12 mouse cellular contexts compared by ENCODE assay signal in genomic region chr19:6829069-6829468, GRCm38 (mm10). TPM values are rescaled to one million over a fixed set of nuclear protein-coding genes. Genes with fewer than 3 reads are reported as not detected.
A peak's percentile ranks its signal among the peaks of the same experiment; 100 is the strongest.
DNase-seq lines count a peak whose midpoint lies in the region; ATAC-seq and TF ChIP-seq lines count a peak whose summit lies in the region.
"Had no signal": no experiment of that assay in that cellular context is flagged by ENCODE, and none has a peak within 500 bp of the region (broad histone marks: within the 10 kb centered on the region; RNA-seq: fewer than 3 reads in every experiment).

No protein-coding gene starts in this region.

- peak overlapping the region; percentile 53 for H3K4me2 ChIP-seq in hindbrain, embryonic 16.5 days (ENCODE audit: low read length)

- no peak for DNase-seq in left cerebral cortex, adult 2 months (ENCODE audit: extremely low spot score in 1 of 2, low spot score in 2 of 2)
- DNase-seq in left cerebral cortex, postnatal 14 days (ENCODE audit: low spot score in 2 of 2), result no peak
- DNase-seq in R1 (ENCODE audit: low read depth, low spot score), result peak; percentile 52
- peak; percentile 51 for DNase-seq in splenic B cell, adult 2 months (ENCODE audit: low read depth, low spot score)
- no peak for DNase-seq in adrenal gland, postnatal 14 days
- no peak for DNase-seq in gastrocnemius, adult 18-20 months (ENCODE audit: low spot score)
- DNase-seq: adrenal gland, postnatal 25 days; cerebellum, adult 2 months; kidney, adult 18-20 months had no signal

- H3K9me3 ChIP-seq in hindbrain, embryonic 16.5 days (ENCODE audit: control insufficient read depth, low read length), result no peaks in the 10 kb centered on the region
- H3K9me3 ChIP-seq: embryonic facial prominence, embryonic 12.5 days had no signal

- peak; percentile 46 for TF ChIP-seq CTCF in left cerebral cortex, adult 2 months (IDR thresholded peaks at IDR 0.05)

- H3K4me3 ChIP-seq in left cerebral cortex, adult 2 months, result no peak overlapping the region
- H3K4me3 ChIP-seq in hindbrain, embryonic 16.5 days (ENCODE audit: low read length), result peak overlapping the region; percentile 43; the same call in 1 of the 2 replicates

- H3K9ac ChIP-seq in hindbrain, embryonic 16.5 days (ENCODE audit: low read depth, low read length), result no peak overlapping the region
- H3K9ac ChIP-seq: embryonic facial prominence, embryonic 12.5 days; limb, embryonic 13.5 days had no signal

- H3K36me3 ChIP-seq in hindbrain, embryonic 16.5 days (ENCODE audit: control insufficient read depth, insufficient read depth, low read length), result 0 out of 2 replicates have a peak, but pooled peaks cover 3% of the 10 kb centered on the region
- peaks cover 19% of the 10 kb centered on the region for H3K36me3 ChIP-seq in splenic B cell, adult 2 months (ENCODE audit: control insufficient read depth, insufficient read depth, low read length, poor library complexity, severe bottlenecking)
- H3K36me3 ChIP-seq: embryonic facial prominence, embryonic 12.5 days had no signal

- intact Hi-C loops in left cerebral cortex, adult 2 months (cut with DNase I), result no loop called here
- intact Hi-C loops in left cerebral cortex, postnatal 14 days (cut with DNase I), result no loop called here

- ATAC-seq in hindbrain, embryonic 16.5 days, result no peak

- H3K27me3 ChIP-seq in hindbrain, embryonic 16.5 days (replicated peaks; ENCODE audit: control insufficient read depth, insufficient read depth, low read length), result peaks cover 26% of the 10 kb centered on the region
- H3K27me3 ChIP-seq in splenic B cell, adult 2 months (ENCODE audit: control insufficient read depth, insufficient read depth, low read length, poor library complexity, severe bottlenecking), result no peaks in the 10 kb centered on the region

- 15% methylated on average over 3 of the region's 3 CpGs for WGBS in hindbrain, embryonic 16.5 days

- H3K4me1 ChIP-seq in hindbrain, embryonic 16.5 days (ENCODE audit: control insufficient read depth, insufficient read depth, low read depth, low read length), result peaks cover 17% of the 10 kb centered on the region

- no peak overlapping the region for H3K27ac ChIP-seq in left cerebral cortex, adult 2 months
- H3K27ac ChIP-seq in hindbrain, embryonic 16.5 days (ENCODE audit: low read depth, low read length), result no peak overlapping the region
- H3K27ac ChIP-seq: embryonic facial prominence, embryonic 12.5 days; limb, embryonic 13.5 days had no signal

RNA-seq across cellular contexts. Expression of gene Rps6ka4, which starts 11.4 kb away (rescaled TPM):
- total RNA-seq in left cerebral cortex, adult 2 months (2021), result 10 to 100 TPM; 34.6 to 37.3 TPM
- total RNA-seq in left cerebral cortex, postnatal 14 days (2021), result 10 to 100 TPM; 30.4 to 32.8 TPM
- polyA plus RNA-seq in hindbrain, embryonic 16.5 days (2015; fragmentation: Nextera tagmentation; extraction: Ambion mirVana), result 17.3 and 17.4 TPM in 2 replicates
- 21.4 and 21.7 TPM in 2 replicates for total RNA-seq in adrenal gland, postnatal 14 days (2021)
- total RNA-seq in gastrocnemius, adult 18-20 months (2021), result 10 to 100 TPM in 1 of 2 experiments, 1 to 10 TPM in 1; 9.1 to 10.6 TPM

RNA-seq across cellular contexts. Expression of gene Ccdc88b, which starts 28.9 kb away (rescaled TPM):
- total RNA-seq in left cerebral cortex, adult 2 months (2021), result 1 to 10 TPM; 2.5 to 3.5 TPM
- 1 to 10 TPM; 2.6 to 3.4 TPM for total RNA-seq in left cerebral cortex, postnatal 14 days (2021)
- polyA plus RNA-seq in hindbrain, embryonic 16.5 days (2015; fragmentation: Nextera tagmentation; extraction: Ambion mirVana), result 0.80 and 0.85 TPM in 2 replicates
- 2.4 and 4.7 TPM in 2 replicates for total RNA-seq in adrenal gland, postnatal 14 days (2021)
- under 1 TPM; 0.46 to 0.74 TPM for total RNA-seq in gastrocnemius, adult 18-20 months (2021)

Comparison
In these comparisons a context has a peak if more than half of its experiments do, and no peak if none do; other contexts are left out.
1. DNase-seq: peak in R1 (single experiment) and splenic B cell, adult 2 months (single experiment); none in left cerebral cortex, adult 2 months (0 of 2), left cerebral cortex, postnatal 14 days (0 of 2), adrenal gland, postnatal 14 days (single experiment) and gastrocnemius, adult 18-20 months (single experiment).